Mouse (Mus musculus) midbrain, embryonic 11.5 days (tissue): ENCODE data around the gene Dennd1a. TPM values are rescaled to one million over a fixed set of nuclear protein-coding genes. Genes with fewer than 3 reads are reported as not detected.

Experiments
- ATAC-seq: fragments of 200-750 bp; cut with Nextera tagmentation; 2 replicates; pipeline ENCODE4 v1.8.0; 2017; ENCODE audit warnings: moderate TSS enrichment, moderate library complexity; ENCODE audit not compliant: low FRiP score
- DNase-seq: peaks from one replicate; pipeline ENCODE4 v3.0.0; 2015; ENCODE audit warnings: low spot score; ENCODE audit errors: missing footprints
- H3K27ac ChIP-seq: fragments of 300-500 bp; sonication (generic); 2 replicates; pipeline ENCODE4 v1.5.1; 2014; ENCODE audit warnings: low read depth, low read length
- H3K27me3 ChIP-seq: fragments of 300-500 bp; sonication (generic); 2 replicates; pipeline ENCODE4 v1.6.1; 2014; ENCODE audit warnings: mild to moderate bottlenecking, low read length, moderate library complexity, mixed read lengths; ENCODE audit not compliant: control insufficient read depth, insufficient read depth
- H3K36me3 ChIP-seq: fragments of 300-500 bp; sonication (generic); 2 replicates; pipeline ENCODE4 v1.6.1; 2014; ENCODE audit warnings: mild to moderate bottlenecking, low read length, moderate library complexity, mixed read lengths; ENCODE audit not compliant: control insufficient read depth, insufficient read depth
- H3K4me1 ChIP-seq: fragments of 300-500 bp; sonication (generic); 2 replicates; pipeline ENCODE4 v1.6.1; 2014; ENCODE audit warnings: low read length; ENCODE audit not compliant: control insufficient read depth, insufficient read depth
- H3K4me2 ChIP-seq: fragments of 300-500 bp; sonication (generic); 2 replicates; pipeline ENCODE4 v1.6.1; 2014; ENCODE audit warnings: mild to moderate bottlenecking, moderate library complexity
- H3K4me3 ChIP-seq: fragments of 300-500 bp; sonication (generic); 2 replicates; pipeline ENCODE4 v1.5.1; 2014; ENCODE audit warnings: low read depth, low read length
- H3K9ac ChIP-seq: fragments of 300-500 bp; sonication (generic); 2 replicates; pipeline ENCODE4 v1.6.1; 2014; ENCODE audit warnings: low read length
- H3K9me3 ChIP-seq: fragments of 300-500 bp; sonication (generic); 2 replicates; pipeline ENCODE4 v1.6.1; 2016; ENCODE audit warnings: low read length; ENCODE audit not compliant: control insufficient read depth
- WGBS: fragments of 180-500 bp; shearing (Covaris S2); extraction: QIAGEN DNeasy Blood & Tissue Kit; methylation state at CpG from one replicate; pipeline ENCODE4 v1.1.7; 2014; 5-methylcytosine and 5-hydroxymethylcytosine counted together
- polyA plus RNA-seq: library from polyadenylated mRNA; unstranded; fragments of >200 nt; fragmentation: Nextera tagmentation; extraction: Ambion mirVana; gene quantifications from 2 replicates; pipeline ENCODE4 v1.2.1, GENCODE M21; 2014

Dennd1a gene
- polyA plus RNA-seq, 1 experiment from 2014 or later, result 8.8 TPM

DNA sequence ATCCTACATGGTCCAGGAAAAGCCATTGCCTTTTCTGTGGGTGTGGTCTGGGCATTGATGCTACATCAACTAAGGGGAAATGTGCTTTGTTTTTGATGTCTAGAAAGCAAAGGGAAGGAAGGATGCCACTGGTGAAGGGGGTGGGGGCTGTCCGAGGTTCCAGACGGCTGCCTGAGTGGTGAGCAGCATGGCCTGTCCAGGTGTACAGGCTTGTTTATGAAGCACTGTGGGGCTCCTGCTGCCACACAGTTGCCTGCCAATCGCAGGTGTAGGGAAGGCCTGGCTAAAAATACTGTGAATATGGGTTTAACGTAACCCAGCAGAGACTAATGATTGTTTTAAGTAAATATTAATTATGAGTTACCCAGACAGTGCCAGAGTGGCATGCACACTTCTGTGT lies 414.4 kb downstream of the Dennd1a start:
- Histone ChIP-seq H3K4me3 (no peak overlapping the region), H3K9me3 (no peaks in the 10 kb centered on the region), H3K27me3 (no peaks in the 10 kb centered on the region), H3K36me3 (no peaks in the 10 kb centered on the region), H3K4me1 (peaks cover 4% of the 10 kb centered on the region; the same call in 1 of the 2 replicates), H3K27ac (no peak overlapping the region), H3K9ac (no peak overlapping the region), H3K4me2 (no peak overlapping the region)
- ATAC-seq (no peak), DNase-seq (no peak)
- 83% methylated on average over 4 of the region's 4 CpGs for WGBS

DNA sequence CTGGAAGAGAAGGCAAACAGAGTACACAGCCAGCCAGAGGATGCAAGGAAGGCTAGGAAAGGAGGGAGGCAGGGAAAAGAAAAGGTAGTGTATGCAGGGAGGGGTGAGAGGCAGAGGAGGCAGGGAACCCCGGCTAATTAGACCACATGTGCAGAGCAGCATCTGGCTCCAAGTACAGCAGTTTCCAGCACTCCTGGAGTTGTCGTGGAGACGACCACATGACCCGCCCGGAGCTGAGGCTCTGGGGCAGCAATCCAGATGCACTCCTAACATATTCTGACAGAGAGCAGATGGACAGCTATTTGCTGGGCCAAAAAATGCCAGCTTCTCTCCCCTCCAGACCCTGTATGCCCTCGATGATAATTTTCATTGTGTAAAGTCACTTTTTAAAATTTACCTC lies 417.6 kb downstream of the Dennd1a start:
- Histone ChIP-seq H3K4me3 (no peak overlapping the region), H3K27ac (no peak overlapping the region), H3K4me2 (no peak overlapping the region), H3K4me1 (peaks cover 4% of the 10 kb centered on the region; the same call in 1 of the 2 replicates), H3K9ac (no peak overlapping the region), H3K9me3 (no peaks in the 10 kb centered on the region), H3K36me3 (no peaks in the 10 kb centered on the region), H3K27me3 (no peaks in the 10 kb centered on the region)
- WGBS, result 52% methylated on average over 6 of the region's 6 CpGs
- no peak for DNase-seq
- peak; percentile 30; the same call in 1 of the 2 replicates for ATAC-seq

GRCm38 (mm10) chr2:37867387-37867786 lies 419.8 kb downstream of the Dennd1a start:
- DNase-seq (no peak), ATAC-seq (no peak)
- no peaks in the 10 kb centered on the region for H3K27me3 ChIP-seq
- H3K36me3 ChIP-seq, result no peaks in the 10 kb centered on the region
- 85% methylated on average over 5 of the region's 5 CpGs for WGBS
- H3K9ac ChIP-seq, result no peak overlapping the region
- H3K4me3 ChIP-seq, result no peak overlapping the region
- no peaks in the 10 kb centered on the region for H3K9me3 ChIP-seq
- H3K27ac ChIP-seq, result no peak overlapping the region
- H3K4me2 ChIP-seq, result no peak overlapping the region
- H3K4me1 ChIP-seq, result peaks cover 4% of the 10 kb centered on the region; the same call in 1 of the 2 replicates

GRCm38 (mm10) chr2:37857472-37857871 lies 429.7 kb downstream of the Dennd1a start:
- WGBS, result 93% methylated on average over 1 of the region's 1 CpGs
- Histone ChIP-seq H3K4me2 (no peak overlapping the region), H3K27me3 (no peaks in the 10 kb centered on the region), H3K9me3 (no peaks in the 10 kb centered on the region), H3K27ac (no peak overlapping the region), H3K4me1 (no peaks in the 10 kb centered on the region), H3K9ac (no peak overlapping the region), H3K36me3 (no peaks in the 10 kb centered on the region), H3K4me3 (no peak overlapping the region)
- DNase-seq (no peak), ATAC-seq (no peak)

GRCm38 (mm10) chr2:37856955-37857354 lies 430.2 kb downstream of the Dennd1a start:
- H3K4me3 ChIP-seq, result no peak overlapping the region
- no peak overlapping the region for H3K4me2 ChIP-seq
- no peaks in the 10 kb centered on the region for H3K4me1 ChIP-seq
- H3K9me3 ChIP-seq, result no peaks in the 10 kb centered on the region
- no peak for ATAC-seq
- DNase-seq, result no peak
- 63% methylated on average over 3 of the region's 3 CpGs for WGBS
- H3K27ac ChIP-seq, result no peak overlapping the region
- no peaks in the 10 kb centered on the region for H3K36me3 ChIP-seq
- H3K9ac ChIP-seq, result no peak overlapping the region
- H3K27me3 ChIP-seq, result no peaks in the 10 kb centered on the region

DNA sequence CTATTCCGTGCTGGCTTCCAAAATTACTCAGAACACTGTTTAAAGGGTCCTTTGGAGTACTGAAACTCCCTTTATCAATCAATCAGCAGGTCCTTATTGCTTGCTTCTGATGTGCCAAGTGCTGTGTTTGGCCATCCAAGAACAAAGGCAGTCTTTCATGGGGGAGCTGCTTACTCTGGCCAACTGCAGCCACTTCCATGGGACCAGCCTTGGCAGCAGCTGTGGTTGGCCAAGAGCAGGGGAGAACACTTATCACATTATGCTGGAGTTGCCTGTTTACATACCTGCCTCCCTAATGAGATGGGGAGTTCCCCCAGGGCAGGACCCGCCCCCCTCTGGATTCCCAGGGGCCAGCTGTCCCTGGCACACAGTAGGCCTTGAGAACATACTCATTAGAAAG lies 432.0 kb downstream of the Dennd1a start:
- WGBS, result 76% methylated on average over 2 of the region's 2 CpGs
- no peak for ATAC-seq

GRCm38 (mm10) chr2:37853878-37854435 lies 433.2 kb downstream of the Dennd1a start:
- H3K4me1 ChIP-seq, result no peaks in the 10 kb centered on the region; the same call in 1 of the 2 replicates
- WGBS, result 96% methylated on average over 1 of the region's 1 CpGs
- H3K27me3 ChIP-seq, result no peaks in the 10 kb centered on the region

More for the DNA sequence above, 432.0 kb downstream of the Dennd1a start:
- Histone ChIP-seq H3K4me3 (no peak overlapping the region), H3K36me3 (no peaks in the 10 kb centered on the region), H3K9me3 (no peaks in the 10 kb centered on the region), H3K4me1 (no peaks in the 10 kb centered on the region; the same call in 1 of the 2 replicates), H3K27ac (no peak overlapping the region), H3K4me2 (no peak overlapping the region), H3K27me3 (no peaks in the 10 kb centered on the region), H3K9ac (no peak overlapping the region)
- no peak for DNase-seq

DNA sequence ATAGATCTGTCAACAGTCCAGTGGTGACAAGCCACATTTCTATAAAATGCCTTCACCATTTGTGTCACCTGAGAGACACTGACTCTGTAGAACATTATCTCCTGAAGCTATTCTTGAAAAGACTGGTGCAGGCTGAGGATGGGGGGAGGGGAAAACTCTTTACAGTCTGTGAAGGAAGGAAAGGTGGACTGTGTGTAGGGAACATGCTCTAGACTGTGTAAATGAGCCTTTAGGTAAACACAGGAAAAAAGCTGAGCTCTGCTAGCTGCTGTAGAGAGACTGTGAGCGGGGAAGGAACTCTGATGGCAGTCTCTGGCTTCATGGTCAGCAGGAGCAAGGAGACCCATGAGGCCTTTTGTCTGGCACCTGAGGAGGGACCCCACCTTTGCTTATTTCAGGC lies 436.6 kb downstream of the Dennd1a start:
- no peak overlapping the region for H3K4me3 ChIP-seq
- H3K36me3 ChIP-seq, result no peaks in the 10 kb centered on the region
- ATAC-seq (no peak), DNase-seq (no peak)
- no peak overlapping the region for H3K9ac ChIP-seq
- no peak overlapping the region for H3K4me2 ChIP-seq
- H3K9me3 ChIP-seq, result no peaks in the 10 kb centered on the region
- H3K27ac ChIP-seq, result no peak overlapping the region
- H3K27me3 ChIP-seq, result no peaks in the 10 kb centered on the region
- peaks cover 3% of the 10 kb centered on the region; the same call in 1 of the 2 replicates for H3K4me1 ChIP-seq
- 86% methylated on average over 1 of the region's 1 CpGs for WGBS

More at GRCm38 (mm10) chr2:37853878-37854435, 433.2 kb downstream of the Dennd1a start:
- ATAC-seq (no peak), DNase-seq (no peak)
- Histone ChIP-seq H3K9me3 (no peaks in the 10 kb centered on the region), H3K27ac (no peak overlapping the region), H3K36me3 (no peaks in the 10 kb centered on the region), H3K9ac (no peak overlapping the region), H3K4me2 (no peak overlapping the region), H3K4me3 (no peak overlapping the region)

DNA sequence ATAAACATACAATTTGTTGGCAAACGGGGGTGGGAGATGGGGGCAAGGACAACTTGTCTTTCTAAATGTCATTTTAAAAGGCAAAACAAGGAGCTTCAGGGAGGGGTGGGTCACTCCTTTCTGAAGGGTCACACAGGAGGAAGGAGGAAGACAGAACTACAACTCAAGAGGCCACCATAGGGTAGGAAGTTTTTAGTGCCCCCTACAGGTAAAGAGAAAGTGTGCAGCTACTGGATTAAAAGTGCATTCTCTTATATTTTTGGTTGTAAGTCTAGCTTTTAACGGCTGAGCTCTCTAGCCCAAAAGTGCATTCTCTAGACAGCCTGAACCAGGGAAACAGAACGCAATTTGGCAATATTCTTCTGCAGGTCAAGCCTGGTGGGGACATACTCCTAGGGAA lies 437.8 kb downstream of the Dennd1a start:
- Histone ChIP-seq H3K4me1 (peaks cover 3% of the 10 kb centered on the region; the same call in 1 of the 2 replicates), H3K9me3 (no peaks in the 10 kb centered on the region), H3K27ac (no peak overlapping the region), H3K27me3 (no peaks in the 10 kb centered on the region), H3K36me3 (no peaks in the 10 kb centered on the region), H3K9ac (no peak overlapping the region), H3K4me3 (no peak overlapping the region), H3K4me2 (no peak overlapping the region)
- WGBS, result 76% methylated on average over 3 of the region's 3 CpGs
- ATAC-seq, result no peak
- DNase-seq, result no peak
